Mouse (Mus musculus) liver, embryonic 14.5 days (tissue): ENCODE data around the gene Sohlh2. TPM values are rescaled to one million over a fixed set of nuclear protein-coding genes. Genes with fewer than 3 reads are reported as not detected.

ENCODE experiments used
- ATAC-seq: fragments of 200-750 bp; cut with Nextera tagmentation; 2 replicates; pipeline ENCODE4 v1.8.0; 2017; ENCODE audit warnings: moderate number of reproducible peaks, mild to moderate bottlenecking, moderate library complexity; ENCODE audit not compliant: insufficient read depth
- DNase-seq, 3 experiments: peaks; one replicate each; pipeline ENCODE4 v3.0.0-alpha.2; 2012 to 2013; ENCODE audit warnings: low read depth in 3 of 3, low spot score in 3 of 3
- H3K27ac ChIP-seq: fragments of 300-500 bp; sonication (generic); 2 replicates; pipeline ENCODE4 v1.5.1; 2014; ENCODE audit warnings: moderate library complexity, mild to moderate bottlenecking, control low read depth, inconsistent platforms
- H3K27me3 ChIP-seq: fragments of 300-500 bp; sonication (generic); 2 replicates; pipeline ENCODE4 v1.6.1; 2014; ENCODE audit warnings: mild to moderate bottlenecking, low read length, moderate library complexity; ENCODE audit not compliant: control insufficient read depth, insufficient read depth
- H3K36me3 ChIP-seq: fragments of 300-500 bp; sonication (generic); replicated peaks from 2 replicates; pipeline ENCODE4 v1.6.1; 2014; ENCODE audit warnings: low read depth; ENCODE audit not compliant: control insufficient read depth, insufficient read depth
- H3K4me1 ChIP-seq, 2 experiments: fragments of 200-500 bp in 1 of 2; fragments of 300-500 bp in 1 of 2; sonication (generic) in 1 of 2; replicated peaks; 2 replicates each; pipeline ENCODE4 v1.6.1; 2012 to 2014; ENCODE audit warnings: antibody characterized with exemption in 1 of 2, inconsistent platforms in 1 of 2, low read length in 1 of 2; ENCODE audit not compliant: control insufficient read depth in 2 of 2, insufficient read depth in 2 of 2
- H3K4me2 ChIP-seq: fragments of 300-500 bp; sonication (generic); 2 replicates; pipeline ENCODE4 v1.6.1; 2014; ENCODE audit warnings: low read depth, mild to moderate bottlenecking, control low read depth, moderate library complexity
- H3K4me3 ChIP-seq, 2 experiments: fragments of 200-500 bp in 1 of 2; fragments of 300-500 bp in 1 of 2; sonication (generic) in 1 of 2; 2 replicates each; pipeline ENCODE4 v1.5.1; 2012 to 2014; ENCODE audit warnings: low read depth in 2 of 2, low read length in 2 of 2, mild to moderate bottlenecking in 2 of 2, control low read depth in 1 of 2, inconsistent platforms in 1 of 2, moderate library complexity in 1 of 2; ENCODE audit not compliant: insufficient read depth in 1 of 2
- H3K9ac ChIP-seq: fragments of 300-500 bp; sonication (generic); replicated peaks from 2 replicates; pipeline ENCODE4 v1.6.1; 2014; ENCODE audit warnings: mild to moderate bottlenecking, control low read depth, moderate library complexity
- H3K9me3 ChIP-seq: fragments of 300-500 bp; sonication (generic); 2 replicates; pipeline ENCODE4 v1.6.1; 2016; ENCODE audit warnings: low read length, mixed read lengths; ENCODE audit not compliant: control insufficient read depth
- CTCF ChIP-seq: IDR thresholded peaks from 2 replicates; pipeline ENCODE4 v1.5.1; 2016; ENCODE audit warnings: antibody characterized with exemption, low read depth, control low read depth
- EP300 ChIP-seq: IDR thresholded peaks from 2 replicates; pipeline ENCODE4 v1.6.1; 2016; ENCODE audit warnings: antibody characterized with exemption, low read depth
- WGBS: fragments of 180-500 bp; shearing (Covaris S2); extraction: QIAGEN DNeasy Blood & Tissue Kit; methylation state at CpG from one replicate; pipeline ENCODE4 v1.1.7; 2014; ENCODE audit not compliant: insufficient replicate concordance; 5-methylcytosine and 5-hydroxymethylcytosine counted together
- polyA plus RNA-seq, 2 experiments: library from polyadenylated mRNA; depleted of rRNA in 1 of 2; stranded (reverse) in 1 of 2; unstranded in 1 of 2; fragments of >200 nt; fragmentation: Nextera tagmentation in 1 of 2; extraction: Ambion mirVana in 1 of 2; gene quantifications; 2 replicates each; pipeline versions ENCODE4 v1.2.1 to v1.2.3; 2012 to 2014

Sohlh2 gene
- polyA plus RNA-seq, 2 experiments = not detected

DNA sequence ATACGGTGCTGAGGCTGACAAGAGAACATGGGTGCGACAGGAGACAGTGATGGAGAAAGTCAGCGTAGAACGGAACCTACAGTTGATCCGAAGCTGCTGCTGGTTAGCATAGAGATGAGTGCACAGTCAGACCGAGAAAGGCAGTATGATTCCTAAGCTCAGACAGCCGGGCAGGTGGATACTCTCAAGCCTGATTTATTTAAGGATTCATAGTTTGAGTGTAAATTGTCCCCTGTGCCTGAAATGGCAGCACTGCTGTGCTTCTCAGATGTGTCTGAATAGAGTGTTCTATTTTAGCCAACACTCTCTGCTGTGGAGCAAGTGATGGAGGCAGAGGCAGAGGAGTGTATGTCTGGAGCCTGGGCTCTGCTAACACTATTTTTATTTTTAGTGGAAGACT is 27.7 kb upstream of the Sohlh2 start:
- WGBS = 69% methylated on average over 7 of the region's 7 CpGs
- Histone ChIP-seq H3K4me2 (no peak overlapping the region), H3K9ac (no peak overlapping the region), H3K36me3 (no peaks in the 10 kb centered on the region), H3K9me3 (no peaks in the 10 kb centered on the region), H3K4me3 (no peak overlapping the region), H3K27ac (no peak overlapping the region), H3K4me1 (no peaks in the 10 kb centered on the region), H3K27me3 (no peaks in the 10 kb centered on the region)
- DNase-seq = no peak
- no peak for ATAC-seq
- TF ChIP-seq EP300 = no peak
- TF ChIP-seq CTCF = no peak

- Histone ChIP-seq H3K36me3 (no peaks in the 10 kb centered on the region), H3K27ac (no peak overlapping the region), H3K4me3 (no peak overlapping the region), H3K9me3 (no peaks in the 10 kb centered on the region), H3K4me1 (no peaks in the 10 kb centered on the region), H3K9ac (no peak overlapping the region), H3K4me2 (no peak overlapping the region), H3K27me3 (no peaks in the 10 kb centered on the region)
- 40% methylated on average over 5 of the region's 5 CpGs for WGBS
- TF ChIP-seq EP300 (no peak), CTCF (no peak)
- DNase-seq (no peak), ATAC-seq (no peak)
Measured at GRCm38 (mm10) chr3:55157413-55157812, 24.4 kb upstream of the Sohlh2 start.

DNA sequence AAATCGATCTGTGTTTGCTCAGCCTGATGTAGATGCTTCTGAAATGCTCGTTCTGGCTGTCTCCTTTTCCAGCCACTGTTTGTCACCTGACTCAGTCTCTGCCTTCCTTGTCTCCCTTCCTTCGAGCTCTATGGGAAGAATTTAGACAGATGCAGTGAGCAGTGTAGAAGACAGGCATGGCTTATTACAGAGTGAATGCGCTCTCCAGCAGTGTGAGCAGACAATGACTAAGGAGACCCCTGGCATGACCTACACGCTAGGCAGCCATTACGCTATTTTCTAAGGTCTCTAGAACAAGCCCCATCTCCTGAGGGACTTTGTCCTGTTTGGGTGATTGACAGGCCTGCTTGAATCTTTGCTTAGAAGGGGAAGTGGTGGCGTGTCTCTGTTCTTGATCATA is 20.7 kb upstream of the Sohlh2 start:
- Histone ChIP-seq H3K27ac (no peak overlapping the region), H3K27me3 (no peaks in the 10 kb centered on the region), H3K9me3 (no peaks in the 10 kb centered on the region), H3K4me2 (no peak overlapping the region), H3K9ac (no peak overlapping the region), H3K36me3 (no peaks in the 10 kb centered on the region), H3K4me3 (no peak overlapping the region), H3K4me1 (no peaks in the 10 kb centered on the region)
- ATAC-seq (no peak), DNase-seq (no peak)
- TF ChIP-seq CTCF (no peak), EP300 (no peak)
- WGBS = 56% methylated on average over 7 of the region's 7 CpGs

GRCm38 (mm10) chr3:55163510-55163909 is 18.3 kb upstream of the Sohlh2 start:
- Histone ChIP-seq H3K27ac (no peak overlapping the region), H3K9ac (no peak overlapping the region), H3K36me3 (no peaks in the 10 kb centered on the region), H3K27me3 (no peaks in the 10 kb centered on the region), H3K4me1 (no peaks in the 10 kb centered on the region), H3K9me3 (no peaks in the 10 kb centered on the region), H3K4me2 (no peak overlapping the region), H3K4me3 (no peak overlapping the region)
- DNase-seq (no peak), ATAC-seq (no peak)
- no peak for TF ChIP-seq CTCF
- TF ChIP-seq EP300 = no peak
- 47% methylated on average over 4 of the region's 4 CpGs for WGBS

GRCm38 (mm10) chr3:55172478-55172877 is 9.3 kb upstream of the Sohlh2 start:
- H3K36me3 ChIP-seq = no peaks in the 10 kb centered on the region
- H3K4me2 ChIP-seq = no peak overlapping the region
- no peak for TF ChIP-seq EP300
- TF ChIP-seq CTCF = no peak
- no peak overlapping the region for H3K27ac ChIP-seq
- DNase-seq (no peak), ATAC-seq (no peak)
- no peaks in the 10 kb centered on the region for H3K27me3 ChIP-seq
- H3K9me3 ChIP-seq = no peaks in the 10 kb centered on the region
- no peak overlapping the region for H3K9ac ChIP-seq
- no peaks in the 10 kb centered on the region for H3K4me1 ChIP-seq
- H3K4me3 ChIP-seq = no peak overlapping the region
- WGBS = 54% methylated on average over 3 of the region's 3 CpGs
